In genomic region chr13:73467421-73468237, GRCm38 (mm10) we compare ENCODE assay signal across 8 mouse cellular contexts. TPM values are rescaled to one million over a fixed set of nuclear protein-coding genes. Genes with fewer than 3 reads are reported as not detected.
A peak's percentile ranks its signal among the peaks of the same experiment; 100 is the strongest.
DNase-seq lines count a peak whose midpoint lies in the region; ATAC-seq and TF ChIP-seq lines count a peak whose summit lies in the region.

No protein-coding gene starts in this region.

- 0 out of 2 replicates have a peak, but pooled peaks cover 2% of the 10 kb centered on the region for H3K4me1 ChIP-seq in brown adipose tissue, adult 24 weeks (ENCODE audit: control insufficient read depth, insufficient read depth, insufficient read length, low read length)
- H3K4me1 ChIP-seq in forebrain, postnatal 0 days (ENCODE audit: insufficient read depth), result peaks cover 22% of the 10 kb centered on the region
- peaks cover 14% of the 10 kb centered on the region for H3K4me1 ChIP-seq in intestine, embryonic 16.5 days (ENCODE audit: control insufficient read depth, insufficient read depth, low read length)
- H3K4me1 ChIP-seq in liver, postnatal 0 days (ENCODE audit: insufficient read depth), result peaks cover 39% of the 10 kb centered on the region
- H3K4me1 ChIP-seq in neural tube, embryonic 14.5 days (ENCODE audit: control insufficient read depth, insufficient read depth, low read length), result peaks cover 21% of the 10 kb centered on the region

- under 1% methylated on average over 49 of the region's 53 CpGs for WGBS in forebrain, postnatal 0 days
- WGBS in intestine, embryonic 16.5 days, result 1% methylated on average over 53 of the region's 53 CpGs
- WGBS in liver, postnatal 0 days (ENCODE audit: insufficient replicate concordance), result 4% methylated on average over 47 of the region's 53 CpGs
- WGBS in neural tube, embryonic 14.5 days, result under 1% methylated on average over 50 of the region's 53 CpGs

- H3K9ac ChIP-seq in forebrain, postnatal 0 days, result peak overlapping the region; percentile 96
- H3K9ac ChIP-seq in intestine, embryonic 16.5 days (ENCODE audit: low read depth, low read length), result peak overlapping the region; percentile 92
- H3K9ac ChIP-seq in liver, postnatal 0 days (replicated peaks), result peak overlapping the region; percentile 81
- peak overlapping the region; percentile 87 for H3K9ac ChIP-seq in neural tube, embryonic 14.5 days (replicated peaks; ENCODE audit: low read depth, low read length)

- TF ChIP-seq CTCF in forebrain, postnatal 0 days (IDR thresholded peaks at IDR 0.05; ENCODE audit: low read depth), result 0 out of 2 replicates have a peak, but pooled peaks have one; percentile 15
- no peak for TF ChIP-seq CTCF in liver, postnatal 0 days (IDR thresholded peaks at IDR 0.05; ENCODE audit: low read depth)

- H3K36me3 ChIP-seq in forebrain, postnatal 0 days (ENCODE audit: insufficient read depth), result no peaks in the 10 kb centered on the region
- H3K36me3 ChIP-seq in intestine, embryonic 16.5 days (ENCODE audit: control insufficient read depth, insufficient read depth, low read length), result no peaks in the 10 kb centered on the region
- H3K36me3 ChIP-seq in liver, postnatal 0 days (replicated peaks; ENCODE audit: insufficient read depth, low read length), result peaks cover 11% of the 10 kb centered on the region; the same call in 1 of the 2 replicates
- no peaks in the 10 kb centered on the region for H3K36me3 ChIP-seq in neural tube, embryonic 14.5 days (ENCODE audit: control insufficient read depth, insufficient read depth, low read length)

- peak; percentile 46 to 64 for DNase-seq in left cerebral cortex, postnatal 36 days (ENCODE audit: low spot score in 2 of 2)
- DNase-seq in left cerebral cortex, adult 8-10 months (ENCODE audit: low spot score in 2 of 2), result no peak
- DNase-seq in forebrain, postnatal 0 days, result no peak
- peak; percentile 62 for DNase-seq in liver, postnatal 0 days
- no peak for DNase-seq in retina, embryonic 14.5 days (ENCODE audit: low spot score)

- no peaks in the 10 kb centered on the region for H3K9me3 ChIP-seq in forebrain, postnatal 0 days (ENCODE audit: low read length)
- no peaks in the 10 kb centered on the region for H3K9me3 ChIP-seq in intestine, embryonic 16.5 days (ENCODE audit: control insufficient read depth, low read length)
- no peaks in the 10 kb centered on the region for H3K9me3 ChIP-seq in liver, postnatal 0 days (ENCODE audit: low read length)
- H3K9me3 ChIP-seq in neural tube, embryonic 14.5 days (ENCODE audit: control insufficient read depth, low read length), result no peaks in the 10 kb centered on the region

- ATAC-seq in forebrain, postnatal 0 days, result peak; percentile 86
- peak; percentile 89 for ATAC-seq in intestine, embryonic 16.5 days
- ATAC-seq in liver, postnatal 0 days, result peak; percentile 80
- peak; percentile 92 for ATAC-seq in neural tube, embryonic 14.5 days (ENCODE audit: low read depth)

- H3K4me3 ChIP-seq in brown adipose tissue, adult 24 weeks (ENCODE audit: insufficient read depth, low read depth, low read length), result peak overlapping the region; percentile 95
- peak overlapping the region; percentile 94 for H3K4me3 ChIP-seq in forebrain, postnatal 0 days (ENCODE audit: low read depth, low read length)
- H3K4me3 ChIP-seq in intestine, embryonic 16.5 days (ENCODE audit: low read length), result peak overlapping the region; percentile 89
- H3K4me3 ChIP-seq in liver, postnatal 0 days (ENCODE audit: low read depth, low read length), result peak overlapping the region; percentile 83
- peak overlapping the region; percentile 92 for H3K4me3 ChIP-seq in neural tube, embryonic 14.5 days (ENCODE audit: low read depth, low read length)

- peak overlapping the region; percentile 78 for H3K4me2 ChIP-seq in forebrain, postnatal 0 days (ENCODE audit: low read depth)
- peak overlapping the region; percentile 95 for H3K4me2 ChIP-seq in intestine, embryonic 16.5 days (ENCODE audit: low read depth, low read length)
- peak overlapping the region; percentile 77 for H3K4me2 ChIP-seq in liver, postnatal 0 days (ENCODE audit: low read depth, low read length)
- peak overlapping the region; percentile 86 for H3K4me2 ChIP-seq in neural tube, embryonic 14.5 days (ENCODE audit: low read depth, low read length)

- no peak overlapping the region for H3K27ac ChIP-seq in brown adipose tissue, adult 24 weeks (replicated peaks; ENCODE audit: low read depth, low read length)
- peak overlapping the region; percentile 98 for H3K27ac ChIP-seq in forebrain, postnatal 0 days (ENCODE audit: low read depth, low read length)
- peak overlapping the region; percentile 92 for H3K27ac ChIP-seq in intestine, embryonic 16.5 days (ENCODE audit: low read length)
- H3K27ac ChIP-seq in liver, postnatal 0 days (ENCODE audit: low read depth), result peak overlapping the region; percentile 90
- H3K27ac ChIP-seq in neural tube, embryonic 14.5 days (ENCODE audit: low read depth, low read length), result peak overlapping the region; percentile 97

- TF ChIP-seq EP300 in liver, postnatal 0 days (IDR thresholded peaks at IDR 0.05; ENCODE audit: low read depth), result no peak

- intact Hi-C loops in left cerebral cortex, postnatal 36 days (cut with DNase I), result loop anchor here (2.0 to 5.0 kb wide), 2 partner anchors 35 to 41 kb away; no protein-coding TSS in a partner anchor

- no peaks in the 10 kb centered on the region for H3K27me3 ChIP-seq in forebrain, postnatal 0 days (ENCODE audit: insufficient read depth, low read length)
- no peaks in the 10 kb centered on the region for H3K27me3 ChIP-seq in intestine, embryonic 16.5 days (replicated peaks; ENCODE audit: control insufficient read depth, insufficient read depth, low read length)
- no peaks in the 10 kb centered on the region for H3K27me3 ChIP-seq in liver, postnatal 0 days (ENCODE audit: insufficient read depth, low read length)
- peaks cover 3% of the 10 kb centered on the region; the same call in 1 of the 2 replicates for H3K27me3 ChIP-seq in neural tube, embryonic 14.5 days (ENCODE audit: control insufficient read depth, insufficient read depth, low read length)

RNA-seq across cellular contexts. Expression of gene Lpcat1, which starts 0.6 kb away (rescaled TPM):
- total RNA-seq in left cerebral cortex, postnatal 36 days (2021), result 10 to 100 TPM; 45.9 to 48.9 TPM
- 10 to 100 TPM; 41.8 to 46.2 (median 44.9) TPM for total RNA-seq in left cerebral cortex, adult 8-10 months (2022)
- polyA plus RNA-seq in brown adipose tissue, adult 24 weeks (2012; ENCODE audit: insufficient read depth, insufficient read length, missing spikeins), result 2.5 and 3.0 TPM in 2 replicates
- 136 and 144 TPM in 2 replicates for total RNA-seq in forebrain, postnatal 0 days (2014; rRNA removed)
- polyA plus RNA-seq in forebrain, postnatal 0 days (2015; fragmentation: Nextera tagmentation; extraction: Ambion mirVana), result 76.5 and 87.2 TPM in 2 replicates
- polyA plus RNA-seq in intestine, embryonic 16.5 days (2015; fragmentation: Nextera tagmentation; extraction: Ambion mirVana), result 13.2 and 15.5 TPM in 2 replicates
- 31.0 and 32.4 TPM in 2 replicates for polyA plus RNA-seq in liver, postnatal 0 days (2015; fragmentation: Nextera tagmentation; extraction: Ambion mirVana)
- polyA plus RNA-seq in neural tube, embryonic 14.5 days (2014; fragmentation: Nextera tagmentation; extraction: Ambion mirVana), result 74.9 and 80.1 TPM in 2 replicates

Comparison
In these comparisons a context has a peak if more than half of its experiments do, and no peak if none do; other contexts are left out.
1. DNase-seq: peak in left cerebral cortex, postnatal 36 days (2 of 2) and liver, postnatal 0 days (single experiment); none in left cerebral cortex, adult 8-10 months (0 of 2), forebrain, postnatal 0 days (single experiment) and retina, embryonic 14.5 days (single experiment).
2. Peak in every context shown above with its lines, with median percentiles within 50 percentile points of each other: H3K4me3 ChIP-seq, ATAC-seq, H3K4me2 ChIP-seq and H3K9ac ChIP-seq.